Mouse (Mus musculus): ENCODE data around the gene Plekhh2.

The Plekhh2 gene

GRCm38 (mm10) chr17:84511682-84512515 is at the start of gene Plekhh2:
TSS of gene Plekhh2 (plus strand) at chr17:84511895.
- DNase-seq (ENCODE audit: low read depth), result peak; percentile 93

- peak; percentile 100 for DNase-seq (ENCODE audit: low read depth)
Measured at GRCm38 (mm10) chr17:84465753-84466608, 45.7 kb upstream of the Plekhh2 start, which contains the start of gene Thada. TSS of gene Thada (minus strand) at chr17:84466205.

- peak; percentile 73 for DNase-seq (ENCODE audit: low read depth)
Measured at GRCm38 (mm10) chr17:84474312-84474711, 37.4 kb upstream of the Plekhh2 start.

DNA sequence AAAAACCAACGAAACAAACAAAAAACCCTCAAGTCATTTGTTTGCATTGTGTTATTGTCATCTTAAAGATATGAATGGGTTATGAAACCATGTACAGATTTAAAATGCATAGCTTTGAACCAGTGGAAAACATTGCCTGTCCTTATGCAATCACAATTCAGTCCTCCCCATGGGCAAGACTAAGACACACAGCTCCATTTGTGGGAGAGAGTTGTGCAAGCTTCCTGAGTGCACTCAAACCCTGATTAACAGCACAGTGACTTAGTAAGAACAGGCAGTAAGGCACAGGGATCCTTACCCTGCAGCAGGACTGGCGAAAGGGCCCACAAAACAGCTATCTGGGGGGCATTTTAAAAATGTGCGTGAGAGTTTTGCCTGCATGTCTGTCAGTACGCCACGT is 34.5 kb upstream of the Plekhh2 start:
- peak; percentile 47 for DNase-seq (ENCODE audit: low read depth)

DNA sequence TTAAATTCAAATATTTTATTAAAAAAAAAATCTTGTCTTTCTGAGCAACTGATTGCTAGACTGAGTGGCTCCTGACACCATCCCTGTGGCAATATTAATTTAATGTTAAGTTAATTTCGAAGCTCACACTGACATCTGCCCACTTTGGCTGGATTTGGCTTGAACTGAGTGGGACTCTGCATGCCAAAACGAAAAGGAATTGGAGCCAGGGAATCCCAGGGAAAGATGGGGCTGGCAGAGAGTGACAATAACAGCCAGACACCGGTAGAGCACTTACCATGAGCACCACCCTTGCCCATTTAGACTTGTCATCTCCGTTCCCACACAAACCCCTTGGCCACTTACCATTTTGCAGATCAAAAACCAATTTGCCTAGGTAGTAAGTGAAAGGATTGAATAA is 33.4 kb upstream of the Plekhh2 start:
- no peak for DNase-seq (ENCODE audit: low read depth)

- DNase-seq (ENCODE audit: low read depth), result peak; percentile 38
Measured at GRCm38 (mm10) chr17:84480464-84481355, 31.0 kb upstream of the Plekhh2 start.

DNA sequence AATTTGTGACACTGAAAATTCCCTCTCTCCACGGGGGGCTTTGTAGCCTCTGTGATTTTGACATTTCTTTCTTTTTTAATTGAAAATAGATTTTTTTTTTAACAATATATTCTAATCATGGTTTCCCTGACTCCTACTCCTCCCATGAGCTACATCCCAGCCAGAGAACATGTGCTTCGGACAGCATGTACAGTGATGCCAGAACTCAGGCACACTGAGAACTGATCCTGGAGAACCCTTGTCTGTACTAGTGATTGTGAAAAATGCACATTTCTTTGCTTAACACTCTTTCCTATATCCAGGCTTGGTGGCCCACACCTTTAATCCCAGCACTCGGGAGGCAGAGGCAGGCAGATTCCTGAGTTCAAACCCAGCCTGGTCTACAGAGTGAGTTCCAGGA is 28.9 kb upstream of the Plekhh2 start:
- DNase-seq (ENCODE audit: low read depth), result no peak

DNA sequence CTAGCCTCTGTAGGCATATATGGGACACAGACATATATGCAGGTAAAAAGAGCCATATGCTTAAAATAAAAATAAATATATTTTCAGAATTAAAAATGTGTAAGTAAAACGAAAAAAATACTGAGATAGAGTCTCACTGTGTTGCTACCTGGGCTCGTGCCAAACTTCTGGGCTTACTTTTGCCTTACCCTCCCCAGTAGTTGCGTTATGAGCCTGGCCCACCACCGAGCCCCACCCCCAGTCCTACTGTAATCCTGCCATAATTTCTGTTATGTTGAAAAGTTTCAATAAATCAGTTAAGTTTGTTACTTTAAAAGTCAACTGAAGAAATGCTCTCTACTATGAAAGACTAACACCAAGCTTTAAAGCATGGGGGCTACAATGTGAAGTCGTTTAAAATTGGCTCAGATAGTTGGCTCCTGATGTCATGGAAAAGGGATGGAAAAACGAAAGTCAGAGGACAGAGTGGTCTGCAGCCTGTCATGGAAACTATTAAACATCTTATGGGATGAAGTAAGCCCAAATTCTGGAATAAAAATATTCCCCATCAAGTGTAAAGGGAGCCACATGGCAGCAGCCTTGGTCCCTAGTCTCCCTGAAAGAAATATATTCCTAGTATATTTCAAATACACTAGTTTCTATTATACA is 27.9 kb upstream of the Plekhh2 start:
- peak; percentile 27 for DNase-seq (ENCODE audit: low read depth)

DNA sequence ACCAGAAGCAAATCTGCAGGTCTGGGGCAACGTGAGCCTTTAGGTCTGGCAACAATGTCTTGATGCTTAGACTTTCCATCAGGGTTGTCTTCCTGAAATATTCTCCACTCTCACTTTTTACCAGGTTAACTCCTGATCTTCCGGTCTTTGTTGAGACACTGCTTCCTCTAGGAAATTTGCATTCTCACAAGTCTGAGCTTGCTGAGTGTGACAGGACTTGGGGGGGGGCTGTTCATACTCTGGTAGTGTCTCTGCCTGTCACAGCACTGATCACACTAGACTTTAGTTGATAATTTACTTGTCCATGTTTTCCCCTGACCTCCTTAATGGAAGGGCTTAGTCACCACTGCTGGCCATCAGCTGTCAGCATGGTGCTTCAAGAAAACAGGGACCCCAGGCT is 24.3 kb upstream of the Plekhh2 start:
- no peak for DNase-seq (ENCODE audit: low read depth)

DNA sequence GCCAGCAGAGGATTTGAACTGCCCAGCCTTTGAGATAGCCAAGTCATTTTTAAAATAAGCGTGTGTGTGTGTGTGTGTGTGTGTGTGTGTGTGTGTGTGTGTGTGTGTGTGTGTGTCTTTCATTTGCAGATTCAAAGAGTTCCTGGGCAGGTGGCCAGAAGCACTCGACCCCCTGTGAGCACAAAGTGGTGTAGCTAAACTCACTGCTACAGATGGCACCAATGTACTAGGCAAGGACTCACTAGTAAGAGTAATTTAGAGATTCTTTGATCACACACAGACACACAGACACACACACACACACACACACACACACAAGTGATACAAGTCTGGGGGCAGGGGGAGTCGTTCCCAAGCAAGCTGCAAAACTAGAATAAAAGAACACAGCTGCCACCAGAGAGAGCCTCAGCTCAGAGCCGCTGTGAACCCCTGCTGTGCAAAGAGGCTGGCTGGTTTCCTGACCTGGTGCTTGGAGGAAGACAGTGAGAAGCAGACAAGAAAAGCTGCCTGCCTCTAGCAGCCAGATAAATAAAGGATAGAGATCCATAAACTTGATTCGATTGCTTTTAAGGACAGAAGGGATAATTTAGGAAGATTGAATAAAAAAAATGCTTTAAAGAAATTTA is 19.3 kb upstream of the Plekhh2 start:
- DNase-seq (ENCODE audit: low read depth), result peak; percentile 29

GRCm38 (mm10) chr17:84497026-84497425 is 14.7 kb upstream of the Plekhh2 start:
- DNase-seq (ENCODE audit: low read depth), result no peak

- DNase-seq (ENCODE audit: low read depth), result no peak
Measured at GRCm38 (mm10) chr17:84497559-84497958, 14.1 kb upstream of the Plekhh2 start.

DNA sequence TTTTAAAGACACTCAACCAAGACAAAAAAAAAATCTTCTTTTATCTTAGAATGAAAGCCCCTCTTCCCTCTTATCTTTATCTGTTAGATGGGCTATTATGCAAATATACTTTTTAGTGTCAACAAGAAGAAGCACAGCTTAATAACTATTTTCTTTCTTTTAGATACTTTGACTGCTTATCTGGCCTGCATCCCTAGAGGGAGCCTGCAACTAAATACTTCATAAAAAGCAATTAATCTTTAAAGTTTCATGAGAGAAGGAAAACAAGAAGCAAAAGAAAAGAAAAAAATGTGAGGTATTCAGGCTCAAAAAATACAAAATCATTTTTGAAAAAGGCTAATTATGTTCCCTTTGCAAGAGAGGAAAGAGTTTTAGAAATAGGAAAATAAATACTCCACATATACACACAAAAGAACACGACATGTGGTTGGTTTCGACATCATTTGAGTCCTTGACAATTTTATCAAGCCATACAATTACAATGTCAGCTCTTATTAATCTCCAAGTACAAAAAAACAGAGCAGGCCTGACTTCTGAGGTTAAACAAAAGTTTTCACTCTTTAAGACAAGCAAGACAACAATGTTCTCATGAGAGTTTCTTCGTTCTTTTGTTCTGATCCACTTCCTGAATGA is 13.6 kb upstream of the Plekhh2 start:
- peak; percentile 56 for DNase-seq (ENCODE audit: low read depth)

DNA sequence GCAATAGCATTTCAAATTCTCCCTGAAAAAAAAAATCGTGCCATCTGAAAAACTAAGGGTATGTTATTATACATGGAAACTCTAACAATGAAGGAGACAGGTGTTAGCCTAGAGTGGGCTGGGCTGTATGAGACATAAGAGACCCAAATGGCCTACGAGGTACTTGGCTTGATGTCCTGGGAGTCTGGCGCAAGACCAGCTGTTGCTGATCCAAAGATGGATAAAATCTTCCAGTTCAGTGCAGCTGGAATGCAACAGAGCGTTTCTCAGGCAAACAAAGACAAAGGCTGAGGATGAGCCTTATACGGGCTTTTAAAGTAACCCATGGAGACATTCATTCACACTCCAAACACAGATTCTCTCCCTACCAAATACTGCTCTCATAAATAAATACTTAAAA is 13.1 kb upstream of the Plekhh2 start:
- DNase-seq (ENCODE audit: low read depth), result peak; percentile 67

- DNase-seq (ENCODE audit: low read depth), result peak; percentile 25
Measured at GRCm38 (mm10) chr17:84502341-84502740, 9.4 kb upstream of the Plekhh2 start.

- DNase-seq (ENCODE audit: low read depth), result no peak
Measured at GRCm38 (mm10) chr17:84505922-84506321, 5.8 kb upstream of the Plekhh2 start.

DNA sequence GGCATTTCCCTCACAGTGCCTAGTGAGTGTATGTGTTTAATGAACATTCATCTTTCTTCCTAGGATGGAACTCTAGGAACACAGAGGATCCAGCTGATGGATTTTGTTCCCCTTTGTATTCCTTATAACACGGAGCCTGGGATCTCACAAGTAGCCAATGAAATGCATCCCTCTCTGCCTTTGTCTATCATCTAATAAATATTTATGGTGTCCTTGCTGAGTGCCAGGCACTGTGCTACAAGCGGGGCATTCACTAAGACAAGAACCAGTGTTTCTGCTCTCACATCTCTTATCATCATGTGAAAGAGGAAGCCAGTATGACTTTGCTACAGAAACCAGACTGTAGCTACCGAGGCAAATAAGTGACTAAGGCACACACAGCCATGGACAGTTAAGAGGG is 3.0 kb upstream of the Plekhh2 start:
- no peak for DNase-seq (ENCODE audit: low read depth)

- DNase-seq (ENCODE audit: low read depth), result no peak
Measured at GRCm38 (mm10) chr17:84509176-84509575, 2.5 kb upstream of the Plekhh2 start.

GRCm38 (mm10) chr17:84510355-84510754 is 1.3 kb upstream of the Plekhh2 start:
- peak; percentile 96 for DNase-seq (ENCODE audit: low read depth)

GRCm38 (mm10) chr17:84510961-84511639 is 595 bp upstream of the Plekhh2 start:
- peak; percentile 71 for DNase-seq (ENCODE audit: low read depth)
